Comparison of ENCODE assay signal across 8 mouse cellular contexts in the genomic region with DNA sequence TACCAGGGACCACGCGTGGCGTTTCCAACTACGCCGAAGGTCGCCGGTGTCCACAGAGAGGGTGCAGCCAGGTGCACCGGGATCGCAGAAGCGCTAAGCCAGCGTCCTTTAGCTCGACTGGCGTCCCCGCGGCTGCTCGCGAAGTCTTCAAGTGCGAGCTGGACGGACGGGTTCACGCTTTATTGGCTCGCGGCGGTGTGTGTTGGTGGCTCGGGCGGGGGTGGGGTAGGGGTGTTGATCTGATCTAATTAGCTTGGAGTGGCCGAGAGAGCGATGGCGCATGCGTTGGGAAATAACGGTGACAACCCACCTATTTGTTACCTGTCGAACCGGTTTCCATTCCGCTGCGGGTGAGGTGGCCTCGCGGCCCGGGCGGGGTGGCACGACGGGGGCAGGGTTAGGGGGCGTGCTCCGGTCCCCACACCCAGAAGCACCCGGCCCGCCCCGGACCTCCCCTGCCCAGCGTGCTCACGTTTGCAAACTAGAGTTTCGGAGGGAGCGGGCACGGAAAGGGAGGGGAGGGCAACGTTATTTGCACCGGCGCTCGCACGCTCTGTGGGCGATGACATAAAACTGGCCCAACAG. TPM values are rescaled to one million over a fixed set of nuclear protein-coding genes. Genes with fewer than 3 reads are reported as not detected.
DNase-seq lines count a peak whose midpoint lies in the region; ATAC-seq lines count a peak whose summit lies in the region.

A gene (minus strand): TSS at position 190 of the 585 bp plus-strand sequence.

- peak; percentile 44; the same call in 1 of the 2 replicates for ATAC-seq in heart, embryonic 15.5 days (replicated peaks; ENCODE audit: insufficient number of reproducible peaks, insufficient read depth, low FRiP score, low read depth)
- no peak for ATAC-seq in midbrain, embryonic 11.5 days (ENCODE audit: low FRiP score)

- 1% methylated on average over 57 of the region's 57 CpGs for WGBS in heart, embryonic 15.5 days
- 1% methylated on average over 51 of the region's 57 CpGs for WGBS in midbrain, embryonic 11.5 days

- H3K9ac ChIP-seq in heart, embryonic 15.5 days = peak within 1 kb of the TSS; percentile 35
- peak within 1 kb of the TSS; percentile 27; the same call in 1 of the 2 replicates for H3K9ac ChIP-seq in midbrain, embryonic 11.5 days (ENCODE audit: low read length)

- peaks cover 18% of the 10 kb centered on the region for H3K4me1 ChIP-seq in heart, embryonic 15.5 days (replicated peaks)
- peaks cover 11% of the 10 kb centered on the region for H3K4me1 ChIP-seq in midbrain, embryonic 11.5 days (ENCODE audit: control insufficient read depth, insufficient read depth, low read length)

- peak; percentile 80 for DNase-seq in urinary bladder, adult 18-20 months (ENCODE audit: low spot score in 2 of 2)
- no peak for DNase-seq in urinary bladder, postnatal 10 days (ENCODE audit: low spot score)
- peak; percentile 77 to 80 for DNase-seq in kidney, postnatal 36 days
- DNase-seq in midbrain, embryonic 11.5 days (ENCODE audit: low spot score, missing footprints) = peak; percentile 90
- peak; percentile 70 for DNase-seq in yolk sac, embryonic 10.5 days (ENCODE audit: low spot score)
- DNase-seq in layer of hippocampus, postnatal 36 days = no peak
- DNase-seq in ovary, postnatal 10 days (ENCODE audit: low spot score) = no peak

- no peaks in the 10 kb centered on the region for H3K9me3 ChIP-seq in heart, embryonic 15.5 days (replicated peaks)
- no peaks in the 10 kb centered on the region for H3K9me3 ChIP-seq in midbrain, embryonic 11.5 days (ENCODE audit: control insufficient read depth, low read length)

- H3K27ac ChIP-seq in heart, embryonic 15.5 days = no peak within 1 kb of the TSS
- no peak within 1 kb of the TSS for H3K27ac ChIP-seq in midbrain, embryonic 11.5 days (ENCODE audit: low read depth, low read length)

- no peaks in the 10 kb centered on the region for H3K36me3 ChIP-seq in heart, embryonic 15.5 days
- no peaks in the 10 kb centered on the region for H3K36me3 ChIP-seq in midbrain, embryonic 11.5 days (ENCODE audit: control insufficient read depth, insufficient read depth, low read length)

- peaks cover 94% of the 10 kb centered on the region for H3K27me3 ChIP-seq in heart, embryonic 15.5 days
- peaks cover 57% of the 10 kb centered on the region for H3K27me3 ChIP-seq in midbrain, embryonic 11.5 days (ENCODE audit: control insufficient read depth, insufficient read depth, low read length)

- H3K4me2 ChIP-seq in heart, embryonic 15.5 days = peak within 1 kb of the TSS; percentile 65
- H3K4me2 ChIP-seq in midbrain, embryonic 11.5 days = peak within 1 kb of the TSS; percentile 44

- peak within 1 kb of the TSS; percentile 41 for H3K4me3 ChIP-seq in heart, embryonic 15.5 days
- H3K4me3 ChIP-seq in midbrain, embryonic 11.5 days (ENCODE audit: low read depth, low read length) = peak within 1 kb of the TSS; percentile 23

RNA-seq across cellular contexts. Expression of the gene that starts here (rescaled TPM):
- polyA plus RNA-seq in heart, embryonic 15.5 days (2015; fragmentation: Nextera tagmentation; extraction: Ambion mirVana) = 0.25 and 0.87 TPM in 2 replicates
- polyA plus RNA-seq in midbrain, embryonic 11.5 days (2014; fragmentation: Nextera tagmentation; extraction: Ambion mirVana) = 0.18 TPM in 1 of 2 replicates, not detected in the other
- total RNA-seq in layer of hippocampus, postnatal 36 days (2021) = not detected

Comparison
In these comparisons a context has a peak if more than half of its experiments do, and no peak if none do; other contexts are left out.
1. DNase-seq: peak in urinary bladder, adult 18-20 months (2 of 2), kidney, postnatal 36 days (2 of 2) and yolk sac, embryonic 10.5 days (single experiment); none in urinary bladder, postnatal 10 days (single experiment), layer of hippocampus, postnatal 36 days (0 of 2) and ovary, postnatal 10 days (single experiment).
2. Peak in ATAC-seq, H3K4me3 ChIP-seq, H3K9ac ChIP-seq and H3K4me2 ChIP-seq in heart, embryonic 15.5 days; RNA of the gene not detected or under 1 TPM.
3. Peak in DNase-seq, H3K4me3 ChIP-seq, H3K9ac ChIP-seq and H3K4me2 ChIP-seq in midbrain, embryonic 11.5 days; RNA of the gene not detected or under 1 TPM.